Mouse (Mus musculus) 416B (cell line): Measurements from ENCODE around the gene Phykpl.

Experiments used
- DNase-seq: peaks from one replicate; pipeline ENCODE4 v3.0.0; 2011; ENCODE audit warnings: low read depth

Gene Phykpl

GRCm38 (mm10) chr11:51645293-51645692, 60.7 kb downstream of the Phykpl start:
- DNase-seq = no peak

- DNase-seq = no peak
These were observed 61.7 kb downstream of the Phykpl start for GRCm38 (mm10) chr11:51646245-51646644.

- DNase-seq = peak; percentile 66
These were observed 62.5 kb downstream of the Phykpl start for GRCm38 (mm10) chr11:51646751-51647667.

GRCm38 (mm10) chr11:51648566-51648965, 64.0 kb downstream of the Phykpl start:
- no peak for DNase-seq

- no peak for DNase-seq
These were observed 64.7 kb downstream of the Phykpl start for GRCm38 (mm10) chr11:51649111-51649888.

- DNase-seq = peak; percentile 57
These were observed 65.3 kb downstream of the Phykpl start for GRCm38 (mm10) chr11:51649889-51650199.

- DNase-seq = no peak
These were observed 65.7 kb downstream of the Phykpl start for GRCm38 (mm10) chr11:51650261-51650660.

GRCm38 (mm10) chr11:51650691-51651515, 66.3 kb downstream of the Phykpl start, which contains the start of the genes N4bp3 and D930048N14Rik:
TSS of gene N4bp3 (minus strand) at chr11:51650842.
TSS of gene D930048N14Rik (plus strand) at chr11:51650954.
- DNase-seq = peak; percentile 69

GRCm38 (mm10) chr11:51652889-51653418, 68.4 kb downstream of the Phykpl start:
- DNase-seq = peak; percentile 21

GRCm38 (mm10) chr11:51653736-51654135, 69.2 kb downstream of the Phykpl start:
- no peak for DNase-seq
